Mouse (Mus musculus): ENCODE measurements around the gene Adgrl4. TPM values are rescaled to one million over a fixed set of nuclear protein-coding genes. Genes with fewer than 3 reads are reported as not detected.

Gene Adgrl4
- polyA plus RNA-seq, 1 experiment, result not detected

DNA sequence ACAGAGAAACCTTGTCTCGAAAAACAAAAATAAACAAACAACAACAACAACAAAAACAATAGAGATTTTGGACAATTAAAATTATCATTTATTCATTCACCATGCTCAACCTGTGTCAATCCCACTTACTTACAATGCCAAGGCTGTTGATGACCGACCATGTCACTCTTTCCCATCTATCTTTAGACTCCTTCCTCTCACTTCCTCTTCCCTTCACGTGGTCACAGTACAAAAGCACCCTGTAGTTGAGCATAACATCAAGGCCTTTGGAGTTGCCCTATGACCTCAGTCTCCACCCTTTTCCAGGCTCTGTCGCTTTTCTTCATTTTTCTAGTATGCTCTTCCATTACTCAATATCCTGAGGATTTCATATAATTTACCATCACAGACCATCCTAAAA lies 120.7 kb downstream of the Adgrl4 start:
- H3K9ac ChIP-seq (ENCODE audit: low read depth, poor library complexity, severe bottlenecking), result no peak overlapping the region
- H3K4me3 ChIP-seq (ENCODE audit: low read depth, low read length), result no peak overlapping the region
- no peaks in the 10 kb centered on the region for H3K36me3 ChIP-seq (ENCODE audit: control insufficient read depth, insufficient read depth, low read length, poor library complexity, severe bottlenecking)
- H3K4me1 ChIP-seq (ENCODE audit: control insufficient read depth, insufficient read depth, low read length), result no peaks in the 10 kb centered on the region
- H3K27ac ChIP-seq (ENCODE audit: insufficient read depth, low read length), result no peak overlapping the region
- no peak for TF ChIP-seq EP300 (IDR thresholded peaks at IDR 0.05; ENCODE audit: insufficient read depth, low read depth, low read length)
- TF ChIP-seq POLR2A (IDR thresholded peaks at IDR 0.05; ENCODE audit: insufficient read depth, low read length), result no peak
- TF ChIP-seq CTCF (IDR thresholded peaks at IDR 0.05; ENCODE audit: low read depth, low read length), result no peak
- no peaks in the 10 kb centered on the region for H3K27me3 ChIP-seq (ENCODE audit: control insufficient read depth, insufficient read depth, low read length, poor library complexity, severe bottlenecking)
- no peaks in the 10 kb centered on the region for H3K9me3 ChIP-seq (replicated peaks; ENCODE audit: control insufficient read depth, insufficient read depth, low read length, poor library complexity, severe bottlenecking)

DNA sequence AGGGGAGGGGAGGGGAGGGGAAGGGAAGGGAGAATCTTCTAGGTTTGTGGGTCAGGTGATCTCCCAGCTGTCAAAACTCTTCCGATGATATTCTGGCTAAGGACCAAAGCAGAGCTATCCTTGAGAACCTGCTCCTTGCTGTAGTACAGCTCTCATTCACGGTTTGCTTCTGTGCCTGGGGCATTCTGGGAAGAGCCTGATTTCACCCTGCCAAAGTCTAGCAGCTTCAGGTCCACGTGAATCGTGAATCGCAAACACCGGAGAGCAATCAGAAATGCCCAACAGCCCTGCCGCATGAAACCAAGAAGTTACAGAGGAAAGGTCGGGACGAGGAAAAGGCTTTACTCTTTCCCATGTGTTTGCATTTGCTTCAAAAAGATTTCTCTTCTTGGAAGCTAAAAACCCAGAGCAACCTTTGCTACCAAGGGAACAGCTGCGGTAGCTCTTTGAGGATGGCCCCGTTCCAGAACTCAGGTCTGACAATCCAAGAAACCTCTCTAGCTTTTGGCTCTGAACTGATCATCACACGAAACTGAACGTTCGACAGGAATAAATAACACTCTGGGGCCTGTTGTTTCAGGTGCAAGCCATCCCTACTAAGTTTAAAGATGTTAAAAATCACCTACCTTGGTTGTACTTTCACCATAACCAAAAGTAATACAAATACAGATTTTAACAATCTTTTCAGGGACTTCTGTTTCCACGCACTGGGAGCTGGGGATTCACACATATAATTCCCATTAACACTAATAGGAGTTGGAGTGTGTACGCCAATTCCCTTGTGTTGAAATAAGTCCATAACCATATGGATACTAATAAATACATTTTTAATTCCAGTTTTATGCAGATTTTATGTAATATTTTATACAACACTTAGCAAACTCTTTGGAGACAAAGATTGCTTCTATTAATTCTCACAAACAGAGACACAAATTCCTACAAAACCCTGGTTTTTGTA lies 128.3 kb downstream of the Adgrl4 start:
- Histone ChIP-seq H3K9ac (ENCODE audit: low read depth, poor library complexity, severe bottlenecking) (no peak overlapping the region), H3K27ac (ENCODE audit: insufficient read depth, low read length) (no peak overlapping the region), H3K9me3 (replicated peaks; ENCODE audit: control insufficient read depth, insufficient read depth, low read length, poor library complexity, severe bottlenecking) (no peaks in the 10 kb centered on the region), H3K4me3 (ENCODE audit: low read depth, low read length) (no peak overlapping the region), H3K36me3 (ENCODE audit: control insufficient read depth, insufficient read depth, low read length, poor library complexity, severe bottlenecking) (no peaks in the 10 kb centered on the region), H3K27me3 (ENCODE audit: control insufficient read depth, insufficient read depth, low read length, poor library complexity, severe bottlenecking) (no peaks in the 10 kb centered on the region; the same call in 1 of the 2 replicates), H3K4me1 (ENCODE audit: control insufficient read depth, insufficient read depth, low read length) (no peaks in the 10 kb centered on the region)
- no peak for TF ChIP-seq CTCF (IDR thresholded peaks at IDR 0.05; ENCODE audit: low read depth, low read length)
- TF ChIP-seq EP300 (IDR thresholded peaks at IDR 0.05; ENCODE audit: insufficient read depth, low read depth, low read length), result no peak
- TF ChIP-seq POLR2A (IDR thresholded peaks at IDR 0.05; ENCODE audit: insufficient read depth, low read length), result no peak

DNA sequence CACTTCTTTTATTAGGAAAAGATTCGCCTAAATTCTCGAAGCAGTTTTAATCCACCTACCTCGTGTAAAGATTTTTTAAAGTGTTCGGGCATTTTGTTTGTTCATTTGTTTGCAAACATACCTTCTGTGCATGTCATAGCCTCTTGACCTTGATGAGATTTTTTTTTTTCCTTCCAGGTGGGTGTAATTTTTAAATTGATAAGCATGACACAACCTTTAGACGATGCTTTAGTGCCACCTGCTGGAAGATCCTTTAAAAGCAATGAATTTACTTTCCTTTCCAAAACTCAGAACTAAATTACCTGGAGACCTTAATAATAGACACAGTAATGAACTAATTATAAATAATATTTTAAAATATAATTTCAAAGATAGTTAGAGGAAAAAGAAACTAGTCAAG lies 128.9 kb downstream of the Adgrl4 start:
- no peaks in the 10 kb centered on the region for H3K4me1 ChIP-seq (ENCODE audit: control insufficient read depth, insufficient read depth, low read length)
- TF ChIP-seq CTCF (IDR thresholded peaks at IDR 0.05; ENCODE audit: low read depth, low read length), result no peak
- no peak for TF ChIP-seq POLR2A (IDR thresholded peaks at IDR 0.05; ENCODE audit: insufficient read depth, low read length)
- TF ChIP-seq EP300 (IDR thresholded peaks at IDR 0.05; ENCODE audit: insufficient read depth, low read depth, low read length), result no peak
- H3K27ac ChIP-seq (ENCODE audit: insufficient read depth, low read length), result no peak overlapping the region
- H3K27me3 ChIP-seq (ENCODE audit: control insufficient read depth, insufficient read depth, low read length, poor library complexity, severe bottlenecking), result no peaks in the 10 kb centered on the region; the same call in 1 of the 2 replicates
- H3K9ac ChIP-seq (ENCODE audit: low read depth, poor library complexity, severe bottlenecking), result no peak overlapping the region
- no peaks in the 10 kb centered on the region for H3K9me3 ChIP-seq (replicated peaks; ENCODE audit: control insufficient read depth, insufficient read depth, low read length, poor library complexity, severe bottlenecking)
- no peak overlapping the region for H3K4me3 ChIP-seq (ENCODE audit: low read depth, low read length)
- no peaks in the 10 kb centered on the region for H3K36me3 ChIP-seq (ENCODE audit: control insufficient read depth, insufficient read depth, low read length, poor library complexity, severe bottlenecking)

DNA sequence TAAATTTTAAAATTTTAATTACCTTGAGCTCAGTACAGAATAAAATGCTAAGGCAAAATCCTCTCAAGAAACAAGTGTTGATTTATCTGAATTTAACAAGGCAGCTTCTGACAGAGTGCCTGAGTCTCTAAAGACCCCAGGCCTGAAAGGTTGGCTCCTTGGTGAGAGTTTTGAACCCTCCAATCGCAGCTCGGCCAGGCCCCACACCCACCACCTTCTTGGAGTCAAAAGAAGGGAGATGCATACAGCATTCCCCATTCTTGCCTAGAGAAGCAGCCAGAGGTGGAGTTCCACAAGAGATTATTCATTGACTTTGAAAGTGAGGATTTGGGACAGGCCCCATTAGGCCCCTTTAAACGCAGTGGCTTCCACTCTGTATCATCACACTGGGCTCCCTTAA lies 129.9 kb downstream of the Adgrl4 start:
- H3K36me3 ChIP-seq (ENCODE audit: control insufficient read depth, insufficient read depth, low read length, poor library complexity, severe bottlenecking), result no peaks in the 10 kb centered on the region
- no peaks in the 10 kb centered on the region; the same call in 1 of the 2 replicates for H3K27me3 ChIP-seq (ENCODE audit: control insufficient read depth, insufficient read depth, low read length, poor library complexity, severe bottlenecking)
- TF ChIP-seq CTCF (IDR thresholded peaks at IDR 0.05; ENCODE audit: low read depth, low read length) (no peak), POLR2A (IDR thresholded peaks at IDR 0.05; ENCODE audit: insufficient read depth, low read length) (no peak), EP300 (IDR thresholded peaks at IDR 0.05; ENCODE audit: insufficient read depth, low read depth, low read length) (no peak)
- H3K4me1 ChIP-seq (ENCODE audit: control insufficient read depth, insufficient read depth, low read length), result no peaks in the 10 kb centered on the region
- no peak overlapping the region for H3K9ac ChIP-seq (ENCODE audit: low read depth, poor library complexity, severe bottlenecking)
- no peaks in the 10 kb centered on the region for H3K9me3 ChIP-seq (replicated peaks; ENCODE audit: control insufficient read depth, insufficient read depth, low read length, poor library complexity, severe bottlenecking)
- no peak overlapping the region for H3K4me3 ChIP-seq (ENCODE audit: low read depth, low read length)
- H3K27ac ChIP-seq (ENCODE audit: insufficient read depth, low read length), result no peak overlapping the region

DNA sequence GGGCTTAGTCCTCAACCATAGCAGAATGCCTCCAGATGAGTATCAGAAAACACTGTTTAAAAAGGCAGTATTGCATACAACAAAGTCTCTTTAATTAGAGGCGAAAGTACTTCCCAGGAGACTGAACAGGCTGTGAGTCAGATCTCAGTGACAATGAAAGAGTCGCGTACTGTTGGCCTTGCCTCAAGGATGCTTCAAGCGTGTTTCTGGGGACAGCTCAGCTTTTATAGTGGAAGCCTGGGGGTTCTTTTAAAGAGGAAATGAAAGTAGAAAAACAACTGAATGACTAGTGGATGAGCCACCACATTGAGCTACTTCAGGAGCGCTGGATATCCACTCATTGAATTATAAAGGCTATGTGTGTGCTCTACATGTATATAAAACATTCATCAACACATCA lies 134.4 kb downstream of the Adgrl4 start:
- no peaks in the 10 kb centered on the region for H3K9me3 ChIP-seq (replicated peaks; ENCODE audit: control insufficient read depth, insufficient read depth, low read length, poor library complexity, severe bottlenecking)
- no peak for TF ChIP-seq EP300 (IDR thresholded peaks at IDR 0.05; ENCODE audit: insufficient read depth, low read depth, low read length)
- TF ChIP-seq POLR2A (IDR thresholded peaks at IDR 0.05; ENCODE audit: insufficient read depth, low read length), result no peak
- TF ChIP-seq CTCF (IDR thresholded peaks at IDR 0.05; ENCODE audit: low read depth, low read length), result no peak
- H3K27me3 ChIP-seq (ENCODE audit: control insufficient read depth, insufficient read depth, low read length, poor library complexity, severe bottlenecking), result no peaks in the 10 kb centered on the region
- no peak overlapping the region for H3K4me3 ChIP-seq (ENCODE audit: low read depth, low read length)
- H3K27ac ChIP-seq (ENCODE audit: insufficient read depth, low read length), result no peak overlapping the region
- no peaks in the 10 kb centered on the region for H3K36me3 ChIP-seq (ENCODE audit: control insufficient read depth, insufficient read depth, low read length, poor library complexity, severe bottlenecking)
- no peak overlapping the region for H3K9ac ChIP-seq (ENCODE audit: low read depth, poor library complexity, severe bottlenecking)
- H3K4me1 ChIP-seq (ENCODE audit: control insufficient read depth, insufficient read depth, low read length), result no peaks in the 10 kb centered on the region

DNA sequence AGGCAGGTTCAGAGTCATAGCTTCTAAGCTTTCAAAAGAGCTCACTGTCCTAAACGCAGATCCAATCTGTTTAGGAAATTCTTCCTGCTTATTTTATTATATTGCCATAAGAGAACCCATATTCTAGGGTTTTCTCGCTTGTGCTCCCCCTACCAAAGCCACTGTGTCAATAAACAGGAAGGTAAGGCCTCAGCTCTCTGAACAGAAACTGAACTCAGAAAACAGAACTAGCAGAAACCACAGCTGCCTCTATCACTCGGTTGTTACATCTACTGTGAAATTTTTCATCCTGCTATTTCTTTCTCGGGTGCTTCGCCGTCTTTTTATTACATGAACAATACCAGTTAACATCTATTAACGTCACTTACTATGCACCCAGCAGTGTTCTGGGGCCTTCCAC lies 137.6 kb downstream of the Adgrl4 start:
- Histone ChIP-seq H3K27me3 (ENCODE audit: control insufficient read depth, insufficient read depth, low read length, poor library complexity, severe bottlenecking) (no peaks in the 10 kb centered on the region), H3K27ac (ENCODE audit: insufficient read depth, low read length) (no peak overlapping the region), H3K9ac (ENCODE audit: low read depth, poor library complexity, severe bottlenecking) (no peak overlapping the region), H3K36me3 (ENCODE audit: control insufficient read depth, insufficient read depth, low read length, poor library complexity, severe bottlenecking) (no peaks in the 10 kb centered on the region), H3K4me1 (ENCODE audit: control insufficient read depth, insufficient read depth, low read length) (no peaks in the 10 kb centered on the region), H3K4me3 (ENCODE audit: low read depth, low read length) (no peak overlapping the region), H3K9me3 (replicated peaks; ENCODE audit: control insufficient read depth, insufficient read depth, low read length, poor library complexity, severe bottlenecking) (no peaks in the 10 kb centered on the region)
- TF ChIP-seq EP300 (IDR thresholded peaks at IDR 0.05; ENCODE audit: insufficient read depth, low read depth, low read length) (no peak), POLR2A (IDR thresholded peaks at IDR 0.05; ENCODE audit: insufficient read depth, low read length) (no peak), CTCF (IDR thresholded peaks at IDR 0.05; ENCODE audit: low read depth, low read length) (no peak)
